Mouse (Mus musculus): Measurements from ENCODE around the gene Car9. TPM values are rescaled to one million over a fixed set of nuclear protein-coding genes. Genes with fewer than 3 reads are reported as not detected.

Gene Car9
- polyA plus RNA-seq, 2 experiments: 1.0 to 4.9 TPM

DNA sequence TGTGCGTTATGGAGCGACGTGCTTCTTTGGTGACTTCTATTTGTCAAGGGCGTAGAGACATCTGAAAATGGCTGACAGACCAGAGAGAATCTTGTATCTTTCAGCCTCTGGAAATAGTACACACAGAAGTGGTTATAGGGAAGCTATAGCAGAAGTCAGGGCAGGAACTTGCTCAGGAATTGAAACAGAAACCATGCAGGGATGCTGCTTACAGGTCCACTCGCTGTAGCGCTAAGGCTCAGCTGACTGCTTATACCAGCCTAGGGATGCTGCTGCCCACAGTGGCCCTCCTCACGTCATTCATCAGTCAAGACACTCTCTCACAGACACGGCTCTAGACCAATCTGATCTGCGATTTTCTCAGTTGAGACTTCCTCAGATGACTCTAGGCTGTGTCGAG lies 36.5 kb upstream of the Car9 start:
- Histone ChIP-seq H3K9ac (ENCODE audit: low read depth, low read length, severe bottlenecking) (no peak overlapping the region), H3K4me3 (replicated peaks; ENCODE audit: low read length) (no peak overlapping the region), H3K36me3 (ENCODE audit: control insufficient read depth, insufficient read depth, low read length) (no peaks in the 10 kb centered on the region), H3K27me3 (ENCODE audit: control insufficient read depth, insufficient read depth, low read length) (no peaks in the 10 kb centered on the region), H3K4me2 (replicated peaks; ENCODE audit: low read depth, low read length, severe bottlenecking) (no peak overlapping the region), H3K9me3 (ENCODE audit: control insufficient read depth, low read length) (no peaks in the 10 kb centered on the region), H3K27ac (replicated peaks; ENCODE audit: low read depth, low read length) (no peak overlapping the region), H3K4me1 (ENCODE audit: control insufficient read depth, insufficient read depth, low read length) (no peaks in the 10 kb centered on the region)
- no peak for TF ChIP-seq POLR2A (IDR thresholded peaks at IDR 0.05; ENCODE audit: borderline replicate concordance, extremely low read depth, insufficient read depth, insufficient read length)
- 90% methylated on average over 10 of the region's 10 CpGs for WGBS
- DNase-seq (ENCODE audit: low spot score): no peak
- no peak for ATAC-seq (ENCODE audit: low FRiP score, low read depth)

DNA sequence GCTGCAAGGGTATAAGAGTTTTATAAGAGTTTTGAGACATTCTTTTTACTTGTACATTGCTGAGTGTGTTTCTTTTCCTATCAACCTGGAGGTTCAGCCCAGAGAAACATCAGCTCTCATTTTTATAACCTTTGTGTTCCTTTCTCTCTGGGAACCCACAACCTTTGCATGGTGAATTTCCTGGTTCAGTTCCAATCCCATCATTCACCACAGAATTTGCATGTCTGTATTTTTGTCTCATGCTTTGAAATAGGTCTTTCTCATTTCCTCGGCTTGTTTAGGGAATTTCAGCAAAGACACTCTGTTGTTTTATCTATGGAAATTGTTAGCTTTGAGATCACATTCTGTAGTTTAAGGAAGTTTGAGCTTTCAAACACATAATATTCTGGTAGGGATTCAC lies 33.1 kb upstream of the Car9 start:
- WGBS: 74% methylated on average over 1 of the region's 1 CpGs
- Histone ChIP-seq H3K9ac (ENCODE audit: low read depth, low read length, severe bottlenecking) (no peak overlapping the region), H3K36me3 (ENCODE audit: control insufficient read depth, insufficient read depth, low read length) (no peaks in the 10 kb centered on the region), H3K9me3 (ENCODE audit: control insufficient read depth, low read length) (no peaks in the 10 kb centered on the region), H3K27me3 (ENCODE audit: control insufficient read depth, insufficient read depth, low read length) (no peaks in the 10 kb centered on the region), H3K4me2 (replicated peaks; ENCODE audit: low read depth, low read length, severe bottlenecking) (no peak overlapping the region), H3K4me3 (replicated peaks; ENCODE audit: low read length) (no peak overlapping the region), H3K27ac (replicated peaks; ENCODE audit: low read depth, low read length) (no peak overlapping the region), H3K4me1 (ENCODE audit: control insufficient read depth, insufficient read depth, low read length) (no peaks in the 10 kb centered on the region)
- no peak for TF ChIP-seq POLR2A (IDR thresholded peaks at IDR 0.05; ENCODE audit: borderline replicate concordance, extremely low read depth, insufficient read depth, insufficient read length)
- ATAC-seq (ENCODE audit: low FRiP score, low read depth) (no peak), DNase-seq (ENCODE audit: low spot score) (no peak)

DNA sequence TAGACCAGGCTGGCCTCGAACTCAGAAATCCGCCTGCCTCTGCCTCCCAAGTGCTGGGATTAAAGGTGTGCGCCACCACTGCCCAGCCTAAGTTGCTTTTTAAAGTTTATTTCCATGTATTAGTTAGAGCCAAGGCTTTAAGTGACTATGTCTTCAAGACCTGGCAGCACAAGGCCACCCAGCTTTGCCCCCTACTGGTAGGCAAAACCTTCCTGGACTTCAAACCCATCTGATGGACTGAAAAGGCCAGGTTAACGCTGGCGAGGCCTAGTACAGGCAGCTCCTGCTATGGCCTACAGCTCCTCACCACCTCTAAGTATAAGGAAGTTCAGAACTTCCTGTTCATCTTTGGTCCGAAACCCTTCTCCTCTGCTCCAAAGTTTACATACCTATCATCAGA lies 30.2 kb upstream of the Car9 start:
- TF ChIP-seq POLR2A (IDR thresholded peaks at IDR 0.05; ENCODE audit: borderline replicate concordance, extremely low read depth, insufficient read depth, insufficient read length): no peak
- WGBS: 84% methylated on average over 6 of the region's 6 CpGs

DNA sequence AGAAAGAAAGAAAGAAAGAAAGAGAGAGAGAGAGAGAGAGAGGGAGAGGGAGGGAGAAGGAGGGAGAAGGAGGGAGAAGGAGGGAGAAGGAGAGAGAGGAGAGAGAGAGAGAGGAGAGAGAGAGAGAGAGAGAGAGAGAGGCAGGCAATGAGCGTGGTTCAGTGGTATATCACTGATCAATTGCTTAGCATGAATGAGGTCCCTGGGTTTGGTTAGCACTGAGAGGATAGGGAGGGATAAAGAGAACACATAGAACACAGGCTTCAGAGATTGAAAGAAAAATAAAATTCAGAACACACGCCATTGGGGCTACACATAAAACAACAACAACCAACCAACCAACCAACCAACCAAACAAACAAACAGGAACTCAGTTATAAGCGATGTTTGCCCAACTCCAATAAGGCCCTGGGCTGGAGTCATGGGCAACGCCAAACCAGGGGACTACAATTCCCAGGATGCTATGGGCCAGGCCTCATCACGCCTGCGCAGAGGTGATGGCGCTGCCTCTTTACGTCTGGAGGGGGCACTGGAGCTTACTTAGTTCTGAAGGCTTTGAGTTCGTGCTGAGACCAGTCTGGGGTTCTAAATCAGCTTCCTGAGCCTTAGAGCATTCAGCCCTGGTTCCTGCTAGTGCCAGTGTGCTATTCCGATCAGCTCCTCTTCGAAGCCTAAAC lies 28.8 kb upstream of the Car9 start:
- Histone ChIP-seq H3K9ac (ENCODE audit: low read depth, low read length, severe bottlenecking) (peak overlapping the region; percentile 31; the same call in 1 of the 2 replicates), H3K36me3 (ENCODE audit: control insufficient read depth, insufficient read depth, low read length) (no peaks in the 10 kb centered on the region), H3K4me2 (replicated peaks; ENCODE audit: low read depth, low read length, severe bottlenecking) (peak overlapping the region; percentile 36), H3K4me1 (ENCODE audit: control insufficient read depth, insufficient read depth, low read length) (no peaks in the 10 kb centered on the region), H3K4me3 (replicated peaks; ENCODE audit: low read length) (peak overlapping the region; percentile 19), H3K27ac (replicated peaks; ENCODE audit: low read depth, low read length) (no peak overlapping the region), H3K27me3 (ENCODE audit: control insufficient read depth, insufficient read depth, low read length) (no peaks in the 10 kb centered on the region), H3K9me3 (ENCODE audit: control insufficient read depth, low read length) (no peaks in the 10 kb centered on the region)
- TF ChIP-seq POLR2A (IDR thresholded peaks at IDR 0.05; ENCODE audit: borderline replicate concordance, extremely low read depth, insufficient read depth, insufficient read length): no peak
- 22% methylated on average over 11 of the region's 11 CpGs for WGBS
- ATAC-seq (ENCODE audit: low FRiP score, low read depth) (peak; percentile 92), DNase-seq (ENCODE audit: low spot score) (peak; percentile 92)

More for the DNA sequence above, 30.2 kb upstream of the Car9 start:
- Histone ChIP-seq H3K4me1 (ENCODE audit: control insufficient read depth, insufficient read depth, low read length) (no peaks in the 10 kb centered on the region), H3K9ac (ENCODE audit: low read depth, low read length, severe bottlenecking) (no peak overlapping the region), H3K9me3 (ENCODE audit: control insufficient read depth, low read length) (no peaks in the 10 kb centered on the region), H3K4me3 (replicated peaks; ENCODE audit: low read length) (no peak overlapping the region), H3K27ac (replicated peaks; ENCODE audit: low read depth, low read length) (no peak overlapping the region), H3K27me3 (ENCODE audit: control insufficient read depth, insufficient read depth, low read length) (no peaks in the 10 kb centered on the region), H3K4me2 (replicated peaks; ENCODE audit: low read depth, low read length, severe bottlenecking) (no peak overlapping the region), H3K36me3 (ENCODE audit: control insufficient read depth, insufficient read depth, low read length) (no peaks in the 10 kb centered on the region)
- DNase-seq (ENCODE audit: low spot score): no peak
- ATAC-seq (ENCODE audit: low FRiP score, low read depth): no peak

DNA sequence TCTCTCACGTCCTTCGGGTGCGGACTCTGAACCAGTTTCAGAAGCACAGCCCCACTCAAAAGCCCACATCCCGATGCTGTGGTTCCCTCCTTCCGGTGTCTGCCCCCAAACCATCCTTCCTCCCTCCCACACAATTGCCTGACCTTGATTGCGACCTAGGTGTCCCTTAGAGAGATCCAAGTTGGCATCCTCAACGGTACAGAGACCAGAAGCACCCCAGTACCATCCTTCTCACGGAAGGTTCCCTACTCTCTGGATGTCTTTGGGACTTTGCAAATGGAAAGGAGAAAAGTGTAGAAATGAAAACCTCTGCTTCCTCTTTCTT lies 28.3 kb upstream of the Car9 start:
- Histone ChIP-seq H3K4me2 (replicated peaks; ENCODE audit: low read depth, low read length, severe bottlenecking) (peak overlapping the region; percentile 36), H3K9me3 (ENCODE audit: control insufficient read depth, low read length) (no peaks in the 10 kb centered on the region), H3K9ac (ENCODE audit: low read depth, low read length, severe bottlenecking) (peak overlapping the region; percentile 31; the same call in 1 of the 2 replicates), H3K27ac (replicated peaks; ENCODE audit: low read depth, low read length) (no peak overlapping the region), H3K36me3 (ENCODE audit: control insufficient read depth, insufficient read depth, low read length) (no peaks in the 10 kb centered on the region), H3K27me3 (ENCODE audit: control insufficient read depth, insufficient read depth, low read length) (no peaks in the 10 kb centered on the region), H3K4me1 (ENCODE audit: control insufficient read depth, insufficient read depth, low read length) (no peaks in the 10 kb centered on the region), H3K4me3 (replicated peaks; ENCODE audit: low read length) (peak overlapping the region; percentile 19)
- ATAC-seq (ENCODE audit: low FRiP score, low read depth) (no peak), DNase-seq (ENCODE audit: low spot score) (no peak)
- 53% methylated on average over 8 of the region's 8 CpGs for WGBS
- no peak for TF ChIP-seq POLR2A (IDR thresholded peaks at IDR 0.05; ENCODE audit: borderline replicate concordance, extremely low read depth, insufficient read depth, insufficient read length)
